Mouse (Mus musculus) spleen, adult 2 months (tissue): ENCODE data around the gene Cdc42. TPM values are rescaled to one million over a fixed set of nuclear protein-coding genes. Genes with fewer than 3 reads are reported as not detected.
A peak's percentile ranks its signal among the peaks of the same experiment; 100 is the strongest.

ENCODE experiments used
- DNase-seq, 2 experiments: peaks; one replicate each; pipeline versions ENCODE4 v3.0.0 to v3.0.0-alpha.2; 2012 to 2021; ENCODE audit warnings: low spot score in 2 of 2, low read depth in 1 of 2
- H3K27ac ChIP-seq: fragments of 200-500 bp; 2 replicates; pipeline ENCODE4 v1.5.1; 2012; ENCODE audit warnings: low read length, inconsistent platforms; ENCODE audit not compliant: insufficient read depth
- H3K27me3 ChIP-seq: fragments of 200-500 bp; 2 replicates; pipeline ENCODE4 v1.6.1; 2012; ENCODE audit warnings: mild to moderate bottlenecking, moderate library complexity, low read length, inconsistent platforms; ENCODE audit not compliant: control insufficient read depth, insufficient read depth
- H3K36me3 ChIP-seq: fragments of 200-500 bp; 2 replicates; pipeline ENCODE4 v1.6.1; 2012; ENCODE audit warnings: mild to moderate bottlenecking, low read length, inconsistent platforms; ENCODE audit not compliant: control insufficient read depth, insufficient read depth
- H3K4me1 ChIP-seq: fragments of 200-500 bp; 2 replicates; pipeline ENCODE4 v1.6.1; 2011; ENCODE audit warnings: inconsistent platforms; ENCODE audit not compliant: control insufficient read depth, insufficient read depth, insufficient read length
- H3K4me3 ChIP-seq: fragments of 200-500 bp; 2 replicates; pipeline ENCODE4 v1.5.1; 2011; ENCODE audit warnings: mild to moderate bottlenecking, inconsistent platforms; ENCODE audit not compliant: insufficient read depth, insufficient read length; ENCODE audit errors: extremely low read depth
- CTCF ChIP-seq: fragments of 200-500 bp; IDR thresholded peaks from 2 replicates; pipeline ENCODE4 v1.5.1; 2011; ENCODE audit warnings: mild to moderate bottlenecking, inconsistent platforms; ENCODE audit not compliant: insufficient read depth, insufficient read length, insufficient replicate concordance; ENCODE audit errors: extremely low read depth
- POLR2A ChIP-seq: fragments of 200-500 bp; IDR thresholded peaks from 2 replicates; pipeline ENCODE4 v1.6.1; 2011; ENCODE audit warnings: low read depth, low read length, inconsistent platforms
- WGBS: fragments of 180-500 bp; shearing (Covaris S2); methylation state at CpG from one replicate; pipeline ENCODE4 v1.1.7; 2018; 5-methylcytosine and 5-hydroxymethylcytosine counted together
- polyA plus RNA-seq: library from polyadenylated mRNA; depleted of rRNA; stranded (reverse); fragments of >200 nt; gene quantifications from 2 replicates; pipeline ENCODE4 v1.2.3, GENCODE M21; 2012; rRNA removed

Gene Cdc42
- polyA plus RNA-seq = 42.1 and 55.5 TPM in 2 replicates

DNA sequence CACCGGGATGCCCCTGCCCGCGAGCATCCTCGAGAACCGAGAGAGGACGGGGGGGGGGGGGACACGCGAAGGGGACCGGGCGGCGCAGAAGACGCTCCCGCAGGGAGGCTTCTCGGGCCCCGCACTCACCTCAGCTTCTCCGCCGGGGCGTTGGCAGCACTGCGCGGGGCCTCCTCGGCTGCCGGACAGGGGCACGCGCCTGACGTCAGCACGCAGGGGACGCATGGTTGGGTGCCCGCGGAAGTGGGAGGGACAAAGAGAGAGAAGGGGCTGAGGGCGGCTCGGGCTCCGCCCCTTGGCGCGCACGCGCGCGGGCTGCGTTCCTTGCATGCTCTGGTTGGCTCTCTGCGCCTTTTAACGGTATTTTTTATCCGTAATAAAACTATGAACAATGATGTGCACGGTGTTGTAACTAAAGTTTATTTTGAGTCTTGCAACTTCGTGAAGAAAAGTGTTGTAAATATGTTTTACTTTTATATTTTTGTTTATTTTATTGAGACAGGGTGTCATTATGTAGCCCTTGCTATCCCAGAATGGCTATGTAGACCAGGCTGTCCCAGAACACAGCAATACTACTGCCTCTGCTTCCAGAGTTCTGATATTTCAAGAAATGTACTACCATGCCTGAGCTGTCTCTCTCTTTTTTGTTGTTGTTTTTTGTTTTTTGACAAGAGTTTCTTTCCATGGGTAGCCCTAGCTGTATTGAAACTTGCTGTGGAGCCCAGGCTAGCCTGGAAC is at the start of gene Cdc42:
Gene Cdc42, minus strand, starts transcription at position 204 of the 738 bp plus-strand sequence.
- DNase-seq = peak; percentile 93 to 98
- H3K27me3 ChIP-seq = 0 out of 2 replicates have a peak, but pooled peaks cover 2% of the 10 kb centered on the region
- H3K4me1 ChIP-seq = peaks cover 14% of the 10 kb centered on the region
- peak within 1 kb of the TSS; percentile 99 for H3K27ac ChIP-seq
- WGBS = under 1% methylated on average over 34 of the region's 44 CpGs
- TF ChIP-seq CTCF (no peak), POLR2A (peak; percentile 96)
- H3K36me3 ChIP-seq = peaks cover 2% of the 10 kb centered on the region; the same call in 1 of the 2 replicates
- peak within 1 kb of the TSS; percentile 94 for H3K4me3 ChIP-seq

DNA sequence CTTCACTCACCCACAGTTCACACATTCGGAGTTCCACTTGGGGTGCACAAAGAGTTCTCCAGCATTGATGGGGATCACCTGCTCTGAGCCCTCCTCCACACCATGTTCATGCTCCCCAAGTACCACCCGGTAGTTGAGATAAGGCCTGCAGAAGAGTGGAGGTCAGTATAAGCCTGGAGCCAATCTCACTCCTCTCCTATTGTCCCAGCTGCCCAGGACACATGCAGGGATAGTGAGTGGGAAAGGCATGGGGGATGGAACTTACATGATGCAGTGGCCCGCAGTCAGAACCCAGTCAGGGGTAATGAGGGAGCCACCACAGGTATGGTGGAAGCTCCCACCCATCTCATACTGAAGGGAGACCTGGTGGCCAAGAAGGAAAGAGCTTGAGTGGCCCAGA is 48.1 kb upstream of the Cdc42 start:
- DNase-seq = no peak
- WGBS = 95% methylated on average over 3 of the region's 3 CpGs
- H3K27ac ChIP-seq = no peak overlapping the region
- TF ChIP-seq POLR2A = no peak
- no peak for TF ChIP-seq CTCF
- H3K4me1 ChIP-seq = no peaks in the 10 kb centered on the region
- H3K4me3 ChIP-seq = no peak overlapping the region
- no peaks in the 10 kb centered on the region for H3K27me3 ChIP-seq
- H3K36me3 ChIP-seq = no peaks in the 10 kb centered on the region

DNA sequence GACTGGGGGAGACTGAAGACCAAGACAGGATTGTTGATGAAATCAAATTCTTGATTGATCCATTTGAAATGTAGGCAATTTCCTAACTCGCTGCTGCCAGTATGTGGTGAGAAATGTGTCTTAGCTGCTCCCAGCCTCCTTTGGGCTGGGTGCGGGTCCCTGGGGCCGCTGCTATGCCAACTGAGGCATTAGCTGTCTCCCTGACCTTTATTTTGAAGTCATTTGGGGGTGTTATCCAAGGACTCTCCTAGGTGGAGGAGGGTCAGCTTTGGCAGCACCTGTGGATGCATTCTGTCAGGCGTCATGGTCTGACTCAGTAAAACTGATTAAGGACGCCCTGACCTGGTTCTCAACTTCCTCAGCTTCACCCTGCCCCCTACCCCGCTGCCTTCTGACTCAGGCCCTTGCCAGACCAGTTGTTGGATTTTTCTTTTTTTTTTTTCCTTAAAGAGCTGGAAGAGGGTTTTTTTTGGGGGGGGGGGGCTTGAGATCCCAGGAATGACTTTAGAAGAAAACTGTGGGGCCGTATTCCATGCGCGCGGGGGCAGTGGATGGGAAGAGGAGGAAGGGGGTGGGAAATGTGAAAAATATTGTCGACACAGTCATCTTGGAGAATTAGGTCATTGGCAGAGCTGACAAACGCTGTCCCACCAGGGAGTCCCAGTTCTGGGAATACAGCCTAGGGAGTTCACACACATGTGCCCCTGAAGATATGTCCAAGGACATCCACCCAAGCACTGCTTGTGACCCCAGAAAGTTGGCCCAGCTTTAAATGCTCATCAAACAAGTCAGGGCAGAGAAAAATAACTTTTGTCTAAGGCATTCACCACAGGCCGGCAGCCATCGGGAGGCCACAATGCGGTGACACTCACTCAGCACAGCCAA is 39.4 kb upstream of the Cdc42 start:
- H3K4me1 ChIP-seq = no peaks in the 10 kb centered on the region
- no peak overlapping the region for H3K4me3 ChIP-seq
- no peaks in the 10 kb centered on the region for H3K27me3 ChIP-seq
- no peaks in the 10 kb centered on the region for H3K36me3 ChIP-seq
- DNase-seq = no peak
- no peak overlapping the region for H3K27ac ChIP-seq
- no peak for TF ChIP-seq CTCF
- TF ChIP-seq POLR2A = no peak
- 87% methylated on average over 15 of the region's 15 CpGs for WGBS

DNA sequence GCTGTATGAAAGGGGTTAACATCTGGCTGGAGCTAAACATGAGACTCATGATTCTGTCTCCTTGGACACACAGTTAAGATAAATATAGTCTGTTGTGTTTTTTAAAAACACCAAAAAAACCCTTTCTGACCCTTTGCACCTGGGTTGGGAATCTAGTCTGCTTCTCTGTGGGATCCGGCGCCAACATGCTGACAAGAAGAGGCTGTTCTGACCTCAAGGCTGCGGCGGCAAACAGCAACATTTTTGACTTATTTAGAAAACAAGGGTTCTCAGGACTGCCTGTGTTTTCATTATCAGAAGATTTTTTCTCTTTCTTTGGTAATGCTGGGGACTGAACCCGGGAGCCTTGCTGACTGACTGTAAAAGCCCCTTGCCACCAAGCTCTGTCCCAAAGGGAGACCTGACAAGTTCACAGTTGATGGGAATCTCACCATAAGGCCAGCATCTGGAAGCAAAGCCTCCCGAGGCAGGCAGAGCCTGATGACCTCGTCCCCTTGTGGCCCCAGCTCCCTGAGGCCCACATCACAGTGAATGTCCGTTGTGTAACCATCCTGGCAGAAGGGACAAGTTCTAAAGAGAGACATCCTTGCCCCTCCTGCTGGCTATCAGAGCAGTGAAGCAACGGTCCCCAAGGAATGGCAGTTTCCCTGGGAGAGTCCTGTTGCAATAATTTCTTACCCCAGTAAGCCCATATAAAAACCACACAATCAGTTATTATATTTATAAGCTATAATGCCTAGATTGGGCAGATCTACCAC is 36.0 kb upstream of the Cdc42 start:
- H3K27ac ChIP-seq = no peak overlapping the region

DNA sequence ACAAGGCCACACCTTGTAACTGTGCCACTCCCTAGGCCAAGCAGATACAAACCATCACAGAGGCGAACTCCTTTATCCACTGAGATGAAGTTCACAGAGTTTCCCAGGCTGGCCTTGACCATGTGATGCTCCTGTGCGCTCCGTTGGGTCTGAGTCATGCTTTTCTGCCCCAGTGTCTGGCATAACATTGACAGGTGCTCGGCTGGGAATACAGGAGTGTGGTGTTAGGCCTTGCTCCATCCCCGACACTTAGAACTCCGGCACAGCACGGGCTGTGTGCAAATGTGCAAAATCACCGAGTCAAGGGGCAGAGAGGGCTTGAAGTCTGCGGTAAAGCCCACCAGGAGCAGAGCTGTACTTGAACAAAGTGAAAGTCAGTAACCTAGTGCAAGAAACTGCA is 35.4 kb upstream of the Cdc42 start:
- TF ChIP-seq POLR2A = no peak
- no peak for TF ChIP-seq CTCF
- Histone ChIP-seq H3K27me3 (no peaks in the 10 kb centered on the region), H3K4me1 (no peaks in the 10 kb centered on the region), H3K36me3 (no peaks in the 10 kb centered on the region), H3K27ac (no peak overlapping the region), H3K4me3 (no peak overlapping the region)
- 90% methylated on average over 9 of the region's 9 CpGs for WGBS
- no peak for DNase-seq

More for the DNA sequence above, 36.0 kb upstream of the Cdc42 start:
- TF ChIP-seq POLR2A = no peak
- TF ChIP-seq CTCF = no peak
- Histone ChIP-seq H3K36me3 (no peaks in the 10 kb centered on the region), H3K4me3 (no peak overlapping the region), H3K4me1 (no peaks in the 10 kb centered on the region), H3K27me3 (no peaks in the 10 kb centered on the region)
- DNase-seq = no peak
- WGBS = 82% methylated on average over 9 of the region's 9 CpGs

DNA sequence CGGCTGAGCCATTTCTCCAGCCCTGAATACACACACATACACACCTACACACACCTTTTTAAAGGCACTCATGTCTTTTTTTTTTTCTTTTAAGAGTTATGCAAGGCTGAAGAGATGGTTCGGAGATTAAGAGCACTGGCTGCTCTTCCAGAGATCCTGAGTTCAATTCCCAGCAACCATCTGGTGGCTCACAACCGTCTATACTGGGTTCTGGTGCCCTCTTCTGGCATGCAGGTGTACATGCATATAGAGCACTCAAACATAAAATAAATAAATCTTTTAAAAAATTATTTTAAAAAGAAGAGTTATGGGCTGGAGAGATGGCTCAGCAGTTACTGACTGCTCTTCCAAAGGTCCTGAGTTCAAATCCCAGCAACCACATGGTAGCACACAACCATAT is 33.8 kb upstream of the Cdc42 start:
- no peak for DNase-seq
- no peaks in the 10 kb centered on the region for H3K36me3 ChIP-seq
- H3K4me3 ChIP-seq = no peak overlapping the region
- WGBS = 82% methylated on average over 3 of the region's 3 CpGs
- H3K4me1 ChIP-seq = no peaks in the 10 kb centered on the region
- TF ChIP-seq POLR2A (no peak), CTCF (peak; percentile 17; the same call in 1 of the 2 replicates)
- H3K27ac ChIP-seq = no peak overlapping the region
- H3K27me3 ChIP-seq = no peaks in the 10 kb centered on the region
